Mouse (Mus musculus) T-cell, adult 66 days (primary cell): ENCODE results near the gene Ift140. TPM values are rescaled to one million over a fixed set of nuclear protein-coding genes. Genes with fewer than 3 reads are reported as not detected.

Experiments used
- total RNA-seq, 2 experiments: library from RNA; stranded (reverse); gene quantifications; 3 replicates in 1 of 2; 4 replicates in 1 of 2; pipeline ENCODE4 v1.2.4; 2023

Ift140 gene
- 10 to 100 TPM; 23.8 to 24.9 TPM for total RNA-seq

GRCm38 (mm10) chr17:25015655-25016291, at the start of gene Ift140, which contains the start of gene Cramp1l:
Gene Ift140, plus strand, starts transcription at chr17:25016085.
Gene Cramp1l, minus strand, starts transcription at chr17:25015788.

GRCm38 (mm10) chr17:25083444-25083931, 67.6 kb downstream of the Ift140 start, which contains the start of gene Tmem204:
Gene Tmem204, minus strand, starts transcription at chr17:25083591.

GRCm38 (mm10) chr17:25115664-25116432, 100.0 kb downstream of the Ift140 start, which contains the start of gene Telo2:
Gene Telo2, minus strand, starts transcription at chr17:25115967.

GRCm38 (mm10) chr17:25120406-25120805, 104.5 kb downstream of the Ift140 start, which contains the start of gene Ptx4:
Gene Ptx4, plus strand, starts transcription at chr17:25120760.

GRCm38 (mm10) chr17:25133275-25133698, 117.4 kb downstream of the Ift140 start, which contains the start of gene Clcn7:
Gene Clcn7, plus strand, starts transcription at chr17:25133391.

Other genes with a start within 250 kb of the Ift140 start
- not detected for gene Meiob, start 211.8 kb upstream of the Ift140 start, total RNA-seq
- gene Hagh, start 175.9 kb upstream of the Ift140 start, total RNA-seq: 10 to 100 TPM; 27.1 to 30.0 TPM
- 1 to 10 TPM; 1.6 to 2.0 TPM for gene Fahd1, start 165.7 kb upstream of the Ift140 start, total RNA-seq
- 1 to 10 TPM; 1.0 to 1.2 TPM for gene Igfals, start 150.1 kb upstream of the Ift140 start, total RNA-seq
- gene Nubp2, start 129.7 kb upstream of the Ift140 start, total RNA-seq: 10 to 100 TPM; 68.0 to 72.7 TPM
- gene Spsb3, start 129.4 kb upstream of the Ift140 start, total RNA-seq: 10 to 100 TPM; 33.6 to 34.4 TPM
- gene Eme2, start 121.0 kb upstream of the Ift140 start, total RNA-seq: 10 to 100 TPM; 64.6 to 66.7 TPM
- 10 to 100 TPM; 38.9 to 45.1 TPM for gene Mrps34, start 121.0 kb upstream of the Ift140 start, total RNA-seq
- 10 to 100 TPM; 18.5 to 30.4 TPM for gene Nme3, start 119.6 kb upstream of the Ift140 start, total RNA-seq
- gene Mapk8ip3, start 79.1 kb upstream of the Ift140 start, total RNA-seq: 100 to 1,000 TPM; 222 to 255 TPM
- gene Jpt2, start 55.4 kb upstream of the Ift140 start, total RNA-seq: 10 to 100 TPM; 20.0 to 29.0 TPM
- gene Cramp1l, start 297 bp upstream of the Ift140 start, total RNA-seq: 10 to 100 TPM; 35.4 to 46.2 TPM
- not detected for gene Tmem204, start 67.5 kb downstream of the Ift140 start, total RNA-seq
- 10 to 100 TPM; 39.2 to 46.6 TPM for gene Telo2, start 99.9 kb downstream of the Ift140 start, total RNA-seq
- gene Ptx4, start 104.7 kb downstream of the Ift140 start, total RNA-seq: not detected
- 10 to 100 TPM; 44.0 to 44.4 TPM for gene Clcn7, start 117.3 kb downstream of the Ift140 start, total RNA-seq
- under 1 TPM in 1 of 2 experiments, not detected in 1; 0.47 TPM for gene Ccdc154, start 146.4 kb downstream of the Ift140 start, total RNA-seq
- not detected for gene Gm38655, start 159.4 kb downstream of the Ift140 start, total RNA-seq
- gene BC003965, start 168.5 kb downstream of the Ift140 start, total RNA-seq: 10 to 100 TPM; 16.3 to 19.8 TPM
- gene Unkl, start 172.3 kb downstream of the Ift140 start, total RNA-seq: 10 to 100 TPM; 82.5 to 91.6 TPM
- gene Gnptg, start 224.0 kb downstream of the Ift140 start, total RNA-seq: 10 to 100 TPM; 45.8 to 46.1 TPM
- 10 to 100 TPM; 27.9 to 28.7 TPM for gene Tsr3, start 224.1 kb downstream of the Ift140 start, total RNA-seq
- gene Baiap3, start 240.3 kb downstream of the Ift140 start, total RNA-seq: 10 to 100 TPM; 29.4 TPM